Mouse (Mus musculus): Measurements from ENCODE around the gene Rasl10a.

The Rasl10a gene

DNA sequence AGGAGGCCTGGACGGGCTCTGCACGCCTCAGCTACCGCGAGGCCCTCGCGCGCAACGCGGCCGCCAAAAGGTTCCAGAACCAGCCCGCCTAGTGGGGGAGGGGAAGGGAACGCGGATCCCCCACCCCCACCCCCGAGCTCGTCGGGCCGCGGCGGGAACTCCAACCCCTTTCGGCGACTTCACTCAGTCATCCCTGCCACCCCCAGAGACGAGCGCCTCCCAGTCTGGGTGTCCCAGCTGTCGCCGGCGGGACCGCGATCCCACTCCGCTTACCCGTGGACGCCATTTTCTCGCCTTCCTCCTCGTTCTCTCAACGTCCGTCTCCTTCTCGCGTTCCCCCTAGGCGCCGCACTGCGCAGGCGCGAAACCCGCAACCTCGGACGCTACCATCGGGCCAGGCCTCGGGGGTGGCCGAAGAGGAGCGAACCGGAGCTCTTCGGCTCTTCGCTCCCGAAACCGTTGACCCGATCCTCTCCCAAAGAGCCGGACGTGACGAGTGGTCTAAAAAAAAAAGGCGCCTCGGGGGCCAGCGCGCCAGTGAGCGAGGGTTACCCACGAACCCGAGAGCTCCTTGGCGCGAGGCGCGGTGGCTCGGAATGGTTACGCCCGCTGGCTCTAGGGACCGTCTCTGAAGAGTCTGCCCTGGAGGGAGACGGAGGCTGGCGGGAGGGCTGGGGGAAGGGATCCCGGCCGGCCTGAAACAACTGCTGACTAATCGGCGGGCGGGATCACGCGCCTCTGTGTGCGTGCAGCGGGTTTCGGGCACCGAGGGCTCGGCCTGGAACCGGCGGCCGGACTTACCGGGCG, 41.0 kb downstream of the Rasl10a start, which contains the start of the genes Rhbdd3 and Ewsr1:
Rhbdd3 (plus strand) TSS at position 191 of the 807 bp plus-strand sequence.
Ewsr1 (minus strand) TSS at position 531 of the 807 bp plus-strand sequence.
- peak within 1 kb of the TSS; percentile 98 for H3K4me3 ChIP-seq (replicated peaks; ENCODE audit: low read length)
- H3K9me3 ChIP-seq (ENCODE audit: low read length) = no peaks in the 10 kb centered on the region
- peaks cover 36% of the 10 kb centered on the region for H3K36me3 ChIP-seq (ENCODE audit: insufficient read depth, low read length)
- TF ChIP-seq CTCF (conservative IDR thresholded peaks at IDR 0.05; ENCODE audit: low read length) (no peak), POU5F1 (IDR thresholded peaks at IDR 0.05; ENCODE audit: borderline replicate concordance, low read length) (no peak), NANOG (IDR thresholded peaks at IDR 0.05; ENCODE audit: borderline replicate concordance, low read length) (no peak)
- H3K27me3 ChIP-seq (ENCODE audit: insufficient read depth, low read length) = no peaks in the 10 kb centered on the region
- peaks cover 59% of the 10 kb centered on the region for H3K4me1 ChIP-seq (replicated peaks; ENCODE audit: low read depth, low read length)

DNA sequence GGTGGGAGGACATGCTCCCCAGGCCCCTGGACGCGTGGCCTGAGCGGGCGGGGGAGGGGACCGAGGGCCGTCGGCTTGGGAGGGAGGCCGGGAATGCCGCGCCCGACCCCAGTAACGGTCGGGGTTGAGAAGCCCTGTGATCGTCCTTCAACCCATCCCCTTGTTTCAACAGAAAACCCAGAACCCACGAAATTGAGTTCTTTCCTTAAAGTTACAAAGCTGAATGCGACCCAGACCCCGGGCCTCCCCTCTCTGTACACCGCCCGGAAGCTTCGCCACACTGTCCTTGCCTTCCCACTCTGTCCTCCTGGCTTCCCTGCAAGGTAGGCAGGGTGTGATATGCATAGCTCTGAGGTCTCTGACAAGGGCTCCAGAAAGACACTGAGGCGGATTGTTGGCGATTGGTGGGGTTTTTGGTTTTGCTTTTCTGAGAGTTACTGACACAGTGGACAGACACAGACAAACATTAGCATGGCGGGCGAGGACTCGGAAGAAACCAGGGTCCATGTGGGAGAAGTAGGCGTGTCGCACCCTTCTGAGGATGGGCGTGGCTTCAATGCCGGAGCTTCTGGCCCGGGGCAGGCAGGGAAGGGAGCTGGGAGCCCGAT, 41.8 kb downstream of the Rasl10a start:
- Histone ChIP-seq H3K27me3 (ENCODE audit: insufficient read depth, low read length) (no peaks in the 10 kb centered on the region), H3K9me3 (ENCODE audit: low read length) (no peaks in the 10 kb centered on the region), H3K36me3 (ENCODE audit: insufficient read depth, low read length) (peaks cover 38% of the 10 kb centered on the region), H3K4me3 (replicated peaks; ENCODE audit: low read length) (peak overlapping the region; percentile 98), H3K4me1 (replicated peaks; ENCODE audit: low read depth, low read length) (peaks cover 52% of the 10 kb centered on the region)
- no peak for TF ChIP-seq NANOG (IDR thresholded peaks at IDR 0.05; ENCODE audit: borderline replicate concordance, low read length)
- TF ChIP-seq CTCF (conservative IDR thresholded peaks at IDR 0.05; ENCODE audit: low read length) = no peak
- no peak for TF ChIP-seq POU5F1 (IDR thresholded peaks at IDR 0.05; ENCODE audit: borderline replicate concordance, low read length)

DNA sequence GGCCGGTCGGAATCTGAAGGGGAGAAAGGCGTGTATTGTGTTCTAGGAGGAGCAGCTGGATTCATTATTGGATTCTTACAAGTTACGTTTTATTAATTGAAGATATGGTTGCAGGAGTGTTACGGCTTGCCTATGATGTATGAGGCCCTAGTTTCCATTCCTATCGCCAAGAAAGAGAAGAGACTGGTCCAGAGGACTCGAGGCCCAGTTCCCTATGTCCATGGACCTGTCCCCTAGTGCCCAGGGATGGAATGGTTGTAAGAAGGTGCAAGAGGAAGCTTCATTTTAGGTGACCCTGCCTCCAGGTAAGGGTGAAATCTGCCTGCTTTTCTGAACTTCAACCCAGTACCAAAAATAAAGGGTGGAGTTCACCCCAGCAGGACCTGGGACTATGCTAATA, 42.4 kb downstream of the Rasl10a start:
- peaks cover 46% of the 10 kb centered on the region for H3K4me1 ChIP-seq (replicated peaks; ENCODE audit: low read depth, low read length)
- TF ChIP-seq CTCF (conservative IDR thresholded peaks at IDR 0.05; ENCODE audit: low read length) = no peak
- H3K36me3 ChIP-seq (ENCODE audit: insufficient read depth, low read length) = peaks cover 44% of the 10 kb centered on the region
- no peaks in the 10 kb centered on the region for H3K9me3 ChIP-seq (ENCODE audit: low read length)
- no peaks in the 10 kb centered on the region for H3K27me3 ChIP-seq (ENCODE audit: insufficient read depth, low read length)
- peak overlapping the region; percentile 98 for H3K4me3 ChIP-seq (replicated peaks; ENCODE audit: low read length)

DNA sequence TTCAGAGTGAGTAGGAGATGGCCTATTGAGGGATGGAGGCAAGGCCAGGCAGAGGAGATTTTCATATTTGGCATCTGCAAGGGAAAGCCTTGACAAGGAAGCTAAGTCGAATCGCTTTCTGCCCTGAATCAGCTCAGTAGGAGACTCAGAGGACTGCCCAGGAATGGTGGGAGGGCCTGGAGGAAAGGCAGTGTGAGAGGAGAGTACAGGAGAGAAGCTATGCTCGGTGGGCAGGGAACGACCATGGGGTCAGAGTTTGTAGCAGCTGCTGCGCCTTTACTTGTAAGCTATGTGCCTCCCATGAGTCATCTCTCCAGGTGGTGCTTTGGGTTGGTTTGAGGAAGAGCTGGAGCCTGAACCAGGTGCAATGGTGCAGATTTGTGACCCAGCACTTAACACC, 42.9 kb downstream of the Rasl10a start:
- Histone ChIP-seq H3K4me3 (replicated peaks; ENCODE audit: low read length) (peak overlapping the region; percentile 98), H3K4me1 (replicated peaks; ENCODE audit: low read depth, low read length) (peaks cover 43% of the 10 kb centered on the region), H3K9me3 (ENCODE audit: low read length) (no peaks in the 10 kb centered on the region), H3K36me3 (ENCODE audit: insufficient read depth, low read length) (peaks cover 49% of the 10 kb centered on the region), H3K27me3 (ENCODE audit: insufficient read depth, low read length) (no peaks in the 10 kb centered on the region)
- TF ChIP-seq NANOG (IDR thresholded peaks at IDR 0.05; ENCODE audit: borderline replicate concordance, low read length) = no peak
- no peak for TF ChIP-seq CTCF (conservative IDR thresholded peaks at IDR 0.05; ENCODE audit: low read length)
- TF ChIP-seq POU5F1 (IDR thresholded peaks at IDR 0.05; ENCODE audit: borderline replicate concordance, low read length) = no peak

DNA sequence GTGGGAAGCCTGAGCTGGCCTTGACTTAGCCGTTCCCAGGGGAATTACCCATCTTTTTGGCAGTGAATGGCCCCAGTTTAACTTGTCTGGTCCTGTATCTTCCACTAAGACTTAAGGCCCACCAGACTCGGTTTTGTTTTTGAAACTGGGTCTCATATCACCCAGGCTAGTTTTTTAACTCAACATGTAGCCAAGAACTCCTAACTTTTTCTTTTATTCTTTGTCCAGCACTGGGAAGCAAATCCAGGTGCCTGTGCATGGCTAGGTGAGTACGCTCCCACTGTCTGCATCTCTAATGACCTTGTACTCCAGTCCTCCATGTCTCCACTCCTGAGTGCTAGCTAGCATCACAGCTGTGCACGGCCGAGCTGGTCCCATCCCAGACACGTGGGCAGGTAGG, 43.7 kb downstream of the Rasl10a start:
- Histone ChIP-seq H3K4me3 (replicated peaks; ENCODE audit: low read length) (peak overlapping the region; percentile 98), H3K4me1 (replicated peaks; ENCODE audit: low read depth, low read length) (peaks cover 35% of the 10 kb centered on the region), H3K36me3 (ENCODE audit: insufficient read depth, low read length) (peaks cover 56% of the 10 kb centered on the region), H3K9me3 (ENCODE audit: low read length) (no peaks in the 10 kb centered on the region), H3K27me3 (ENCODE audit: insufficient read depth, low read length) (no peaks in the 10 kb centered on the region)
- TF ChIP-seq CTCF (conservative IDR thresholded peaks at IDR 0.05; ENCODE audit: low read length) = no peak
- no peak for TF ChIP-seq POU5F1 (IDR thresholded peaks at IDR 0.05; ENCODE audit: borderline replicate concordance, low read length)
- TF ChIP-seq NANOG (IDR thresholded peaks at IDR 0.05; ENCODE audit: borderline replicate concordance, low read length) = no peak

DNA sequence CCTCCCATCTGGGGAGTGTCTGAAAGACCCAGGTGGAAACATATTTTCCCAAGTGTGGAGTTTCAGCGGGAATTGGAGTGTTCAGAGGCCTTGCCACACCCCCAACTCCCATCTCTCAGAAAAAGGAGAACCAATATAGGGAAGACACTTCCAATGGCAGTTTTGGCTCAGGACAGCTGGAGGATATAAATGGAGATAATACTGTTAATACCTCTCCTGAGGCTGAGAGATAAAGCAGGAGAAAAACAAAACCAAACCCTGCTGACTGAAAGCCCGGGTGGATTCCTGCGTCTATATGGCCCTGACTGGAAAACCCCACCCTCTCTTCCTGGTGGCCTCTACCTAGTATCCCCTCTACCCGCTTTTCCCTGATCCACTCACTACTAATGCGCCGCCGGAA, 44.5 kb downstream of the Rasl10a start:
- Histone ChIP-seq H3K9me3 (ENCODE audit: low read length) (no peaks in the 10 kb centered on the region), H3K27me3 (ENCODE audit: insufficient read depth, low read length) (no peaks in the 10 kb centered on the region), H3K4me3 (replicated peaks; ENCODE audit: low read length) (no peak overlapping the region), H3K4me1 (replicated peaks; ENCODE audit: low read depth, low read length) (peaks cover 27% of the 10 kb centered on the region), H3K36me3 (ENCODE audit: insufficient read depth, low read length) (peaks cover 56% of the 10 kb centered on the region)
- TF ChIP-seq NANOG (IDR thresholded peaks at IDR 0.05; ENCODE audit: borderline replicate concordance, low read length) = no peak
- TF ChIP-seq POU5F1 (IDR thresholded peaks at IDR 0.05; ENCODE audit: borderline replicate concordance, low read length) = no peak
- no peak for TF ChIP-seq CTCF (conservative IDR thresholded peaks at IDR 0.05; ENCODE audit: low read length)

DNA sequence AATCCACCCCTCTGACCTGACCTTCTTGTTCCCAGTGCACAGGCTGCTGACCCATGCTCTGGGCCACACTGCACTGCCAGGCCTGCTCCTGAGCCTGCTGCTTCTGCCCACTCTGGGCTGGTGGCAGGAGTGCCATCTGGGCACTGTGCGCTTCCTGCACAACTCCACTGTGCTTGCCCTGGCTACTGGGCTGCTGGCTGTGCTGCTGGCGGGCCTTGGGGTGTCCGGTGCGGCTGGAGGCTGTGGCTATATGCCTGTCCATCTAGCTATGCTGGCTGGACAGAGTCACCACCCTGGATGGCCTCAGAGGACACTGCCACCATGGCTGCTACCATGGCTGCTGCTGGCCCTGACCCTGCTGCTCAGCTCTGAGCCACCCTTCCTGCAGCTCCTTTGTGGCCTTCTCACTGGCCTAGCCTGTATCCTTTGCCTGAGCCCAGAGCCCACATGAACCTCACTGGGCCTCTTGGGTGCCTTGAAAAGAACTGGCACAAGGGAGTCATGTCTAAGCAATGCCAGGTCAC, 46.1 kb downstream of the Rasl10a start:
- peaks cover 25% of the 10 kb centered on the region for H3K4me1 ChIP-seq (replicated peaks; ENCODE audit: low read depth, low read length)
- peaks cover 53% of the 10 kb centered on the region for H3K36me3 ChIP-seq (ENCODE audit: insufficient read depth, low read length)
- no peak for TF ChIP-seq POU5F1 (IDR thresholded peaks at IDR 0.05; ENCODE audit: borderline replicate concordance, low read length)
- TF ChIP-seq NANOG (IDR thresholded peaks at IDR 0.05; ENCODE audit: borderline replicate concordance, low read length) = no peak
- no peak for TF ChIP-seq CTCF (conservative IDR thresholded peaks at IDR 0.05; ENCODE audit: low read length)
- no peak overlapping the region for H3K4me3 ChIP-seq (replicated peaks; ENCODE audit: low read length)
- peaks cover 5% of the 10 kb centered on the region; the same call in 1 of the 2 replicates for H3K9me3 ChIP-seq (ENCODE audit: low read length)
- no peaks in the 10 kb centered on the region for H3K27me3 ChIP-seq (ENCODE audit: insufficient read depth, low read length)

DNA sequence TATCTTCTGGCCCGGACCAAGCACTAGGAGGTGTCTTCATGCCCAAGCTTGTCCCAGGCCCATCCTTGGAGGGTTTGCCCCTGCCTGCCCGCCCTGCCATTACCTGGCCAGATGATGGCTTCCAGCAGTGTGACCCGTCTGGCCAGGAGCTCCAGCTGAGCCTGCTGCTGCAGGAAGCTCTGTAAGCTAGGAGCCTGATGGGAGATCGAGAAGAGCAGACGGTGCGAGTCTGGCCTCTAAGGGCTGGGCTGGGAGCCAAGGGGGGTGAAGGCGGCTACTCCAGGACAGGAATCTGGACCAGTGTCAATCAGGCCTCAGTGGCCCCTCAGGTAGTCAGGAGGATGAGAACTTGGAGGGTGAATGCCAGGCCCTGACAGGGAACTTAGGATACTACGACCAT, 51.5 kb downstream of the Rasl10a start:
- H3K4me1 ChIP-seq (replicated peaks; ENCODE audit: low read depth, low read length) = peaks cover 4% of the 10 kb centered on the region
- TF ChIP-seq CTCF (conservative IDR thresholded peaks at IDR 0.05; ENCODE audit: low read length) (no peak), POU5F1 (IDR thresholded peaks at IDR 0.05; ENCODE audit: borderline replicate concordance, low read length) (no peak), NANOG (IDR thresholded peaks at IDR 0.05; ENCODE audit: borderline replicate concordance, low read length) (no peak)
- peaks cover 5% of the 10 kb centered on the region; the same call in 1 of the 2 replicates for H3K9me3 ChIP-seq (ENCODE audit: low read length)
- H3K36me3 ChIP-seq (ENCODE audit: insufficient read depth, low read length) = peaks cover 21% of the 10 kb centered on the region
- H3K4me3 ChIP-seq (replicated peaks; ENCODE audit: low read length) = no peak overlapping the region
- H3K27me3 ChIP-seq (ENCODE audit: insufficient read depth, low read length) = 0 out of 2 replicates have a peak, but pooled peaks cover 3% of the 10 kb centered on the region

All from E14TG2a.4 (cell line).